Comparison of ENCODE assay signal across 19 mouse cellular contexts in the genomic region with DNA sequence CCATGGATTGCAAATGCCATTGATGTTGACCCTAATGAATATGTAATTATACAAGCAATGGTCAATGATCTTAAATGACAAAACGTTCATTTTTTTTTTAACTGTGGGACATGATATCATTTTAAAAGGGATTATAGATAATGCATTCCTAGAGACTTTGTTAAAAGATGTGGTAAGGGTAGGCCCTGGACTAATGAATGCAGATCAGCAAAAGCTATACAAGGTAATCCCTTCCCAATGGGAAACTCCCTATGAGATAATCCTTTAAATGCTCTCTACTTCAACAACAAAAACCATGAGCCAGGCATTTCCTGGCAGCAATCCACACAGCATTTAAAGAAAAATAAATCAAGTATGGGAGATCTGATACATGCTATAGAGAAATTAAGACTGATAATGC.
"Had no signal": no experiment of that assay in that cellular context is flagged by ENCODE, and none has a peak within 500 bp of the region (broad histone marks: within the 10 kb centered on the region; RNA-seq: fewer than 3 reads in every experiment).

No protein-coding gene starts in this region.

- H3K27ac ChIP-seq: liver, embryonic 12.5 days; liver, embryonic 14.5 days; midbrain, embryonic 10.5 days; neural tube, embryonic 13.5 days; neural tube, embryonic 15.5 days; stomach, embryonic 15.5 days; stomach, postnatal 0 days had no signal

- H3K4me3 ChIP-seq: liver, embryonic 12.5 days; midbrain, embryonic 10.5 days; myocyte; neural tube, embryonic 13.5 days; neural tube, embryonic 15.5 days; stomach, embryonic 15.5 days had no signal

- H3K27me3 ChIP-seq: liver, embryonic 12.5 days; neural tube, embryonic 13.5 days; neural tube, embryonic 15.5 days; stomach, embryonic 15.5 days had no signal

- ATAC-seq: liver, embryonic 12.5 days had no signal

- H3K9me3 ChIP-seq: liver, embryonic 12.5 days; midbrain, embryonic 10.5 days; neural tube, embryonic 13.5 days; neural tube, embryonic 15.5 days; stomach, embryonic 15.5 days had no signal

- H3K36me3 ChIP-seq: liver, embryonic 12.5 days; midbrain, embryonic 10.5 days; neural tube, embryonic 13.5 days; neural tube, embryonic 15.5 days; stomach, embryonic 15.5 days had no signal

- H3K4me2 ChIP-seq: liver, embryonic 12.5 days; lung, embryonic 14.5 days; neural tube, embryonic 13.5 days; neural tube, embryonic 15.5 days; stomach, embryonic 15.5 days had no signal

- H3K9ac ChIP-seq: liver, embryonic 12.5 days; liver, embryonic 14.5 days; lung, embryonic 14.5 days; neural tube, embryonic 13.5 days; neural tube, embryonic 15.5 days; stomach, embryonic 15.5 days had no signal

- DNase-seq: lung, adult 18-20 months; lung, embryonic 14.5 days; lung, postnatal 10 days; lung, postnatal 4 days; retina, postnatal 1 day; right cerebral cortex, adult 18-20 months; right cerebral cortex, postnatal 25 days; right cerebral cortex, postnatal 4 days; thymus, adult 2 months; thymus, postnatal 25 days; thymus, postnatal 4 days had no signal

- H3K4me1 ChIP-seq: liver, embryonic 12.5 days; midbrain, embryonic 10.5 days; neural tube, embryonic 13.5 days; neural tube, embryonic 15.5 days; stomach, embryonic 15.5 days had no signal
